Mouse (Mus musculus) forebrain, embryonic 13.5 days (tissue): Measurements from ENCODE around the gene Ptprj. TPM values are rescaled to one million over a fixed set of nuclear protein-coding genes. Genes with fewer than 3 reads are reported as not detected.

ENCODE experiments used
- ATAC-seq: fragments of 200-750 bp; cut with Nextera tagmentation; 2 replicates; pipeline ENCODE4 v1.8.0; 2017
- H3K27ac ChIP-seq: fragments of 300-500 bp; sonication (generic); 2 replicates; pipeline ENCODE4 v1.5.1; 2015; ENCODE audit warnings: inconsistent platforms, mild to moderate bottlenecking, moderate library complexity
- H3K27me3 ChIP-seq: fragments of 300-500 bp; sonication (generic); 2 replicates; pipeline ENCODE4 v1.6.1; 2015; ENCODE audit warnings: mild to moderate bottlenecking, inconsistent platforms
- H3K36me3 ChIP-seq: fragments of 300-500 bp; sonication (generic); 2 replicates; pipeline ENCODE4 v1.6.1; 2015; ENCODE audit warnings: mild to moderate bottlenecking, inconsistent platforms; ENCODE audit not compliant: poor library complexity, severe bottlenecking
- H3K4me1 ChIP-seq: fragments of 300-500 bp; sonication (generic); 2 replicates; pipeline ENCODE4 v1.6.1; 2015; ENCODE audit warnings: inconsistent platforms
- H3K4me2 ChIP-seq: fragments of 300-500 bp; sonication (generic); 2 replicates; pipeline ENCODE4 v1.6.1; 2015; ENCODE audit warnings: inconsistent platforms, mild to moderate bottlenecking, moderate library complexity
- H3K4me3 ChIP-seq: fragments of 300-500 bp; sonication (generic); 2 replicates; pipeline ENCODE4 v1.5.1; 2015; ENCODE audit warnings: mild to moderate bottlenecking, inconsistent platforms
- H3K9ac ChIP-seq: fragments of 300-500 bp; sonication (generic); 2 replicates; pipeline ENCODE4 v1.6.1; 2015; ENCODE audit warnings: mild to moderate bottlenecking, inconsistent platforms
- H3K9me3 ChIP-seq: fragments of 300-500 bp; sonication (generic); replicated peaks from 2 replicates; pipeline ENCODE4 v1.6.1; 2016; ENCODE audit warnings: inconsistent platforms
- WGBS: fragments of 180-500 bp; shearing (Covaris S2); methylation state at CpG from one replicate; pipeline ENCODE4 v1.1.7; 2015; 5-methylcytosine and 5-hydroxymethylcytosine counted together
- polyA plus RNA-seq: library from polyadenylated mRNA; unstranded; fragments of >200 nt; fragmentation: Nextera tagmentation; extraction: Ambion mirVana; gene quantifications from 2 replicates; pipeline ENCODE4 v1.2.1, GENCODE M21; 2015

Ptprj gene
- polyA plus RNA-seq, 1 experiment from 2014 or later = 2.1 TPM

- Histone ChIP-seq H3K36me3 (no peaks in the 10 kb centered on the region), H3K4me1 (peaks cover 10% of the 10 kb centered on the region), H3K27ac (no peak overlapping the region), H3K27me3 (no peaks in the 10 kb centered on the region), H3K9me3 (no peaks in the 10 kb centered on the region), H3K9ac (no peak overlapping the region), H3K4me3 (no peak overlapping the region), H3K4me2 (no peak overlapping the region)
- 90% methylated on average over 5 of the region's 5 CpGs for WGBS
- ATAC-seq = no peak
Observed at GRCm38 (mm10) chr2:90532095-90532494, 48.4 kb downstream of the Ptprj start.

DNA sequence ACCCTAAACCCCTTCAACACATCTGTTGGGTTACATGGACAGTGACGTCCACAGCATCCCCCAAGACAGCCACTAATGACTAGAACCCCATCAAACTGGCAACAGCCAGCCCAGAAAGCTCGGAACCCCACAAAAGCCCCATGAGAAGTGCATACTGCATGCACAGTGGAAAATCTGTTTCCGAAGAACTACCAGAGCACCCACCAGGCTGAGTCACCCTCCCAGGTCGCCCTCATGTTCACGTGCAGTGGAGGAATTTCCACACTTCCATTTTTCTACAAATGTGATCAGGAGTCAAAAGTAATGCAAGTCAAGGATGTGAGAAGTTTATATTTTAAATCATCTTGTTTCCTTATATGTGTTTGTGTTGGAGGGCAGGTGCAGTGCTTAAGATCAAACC is 52.3 kb downstream of the Ptprj start:
- H3K4me3 ChIP-seq = no peak overlapping the region
- H3K27me3 ChIP-seq = no peaks in the 10 kb centered on the region
- H3K4me2 ChIP-seq = no peak overlapping the region
- peaks cover 17% of the 10 kb centered on the region for H3K4me1 ChIP-seq
- H3K27ac ChIP-seq = no peak overlapping the region
- 88% methylated on average over 5 of the region's 5 CpGs for WGBS
- no peak overlapping the region for H3K9ac ChIP-seq
- ATAC-seq = no peak
- H3K36me3 ChIP-seq = no peaks in the 10 kb centered on the region
- no peaks in the 10 kb centered on the region for H3K9me3 ChIP-seq

- H3K9ac ChIP-seq = peak overlapping the region; percentile 30; the same call in 1 of the 2 replicates
- H3K4me2 ChIP-seq = 0 out of 2 replicates have a peak overlapping the region, but pooled peaks have one; percentile 22
- peak; percentile 53; the same call in 1 of the 2 replicates for ATAC-seq
- no peaks in the 10 kb centered on the region for H3K9me3 ChIP-seq
- peaks cover 23% of the 10 kb centered on the region for H3K4me1 ChIP-seq
- H3K27me3 ChIP-seq = no peaks in the 10 kb centered on the region
- 26% methylated on average over 6 of the region's 6 CpGs for WGBS
- H3K4me3 ChIP-seq = no peak overlapping the region
- H3K27ac ChIP-seq = peak overlapping the region; percentile 51
- no peaks in the 10 kb centered on the region for H3K36me3 ChIP-seq
Observed at GRCm38 (mm10) chr2:90526971-90527370, 53.5 kb downstream of the Ptprj start.

DNA sequence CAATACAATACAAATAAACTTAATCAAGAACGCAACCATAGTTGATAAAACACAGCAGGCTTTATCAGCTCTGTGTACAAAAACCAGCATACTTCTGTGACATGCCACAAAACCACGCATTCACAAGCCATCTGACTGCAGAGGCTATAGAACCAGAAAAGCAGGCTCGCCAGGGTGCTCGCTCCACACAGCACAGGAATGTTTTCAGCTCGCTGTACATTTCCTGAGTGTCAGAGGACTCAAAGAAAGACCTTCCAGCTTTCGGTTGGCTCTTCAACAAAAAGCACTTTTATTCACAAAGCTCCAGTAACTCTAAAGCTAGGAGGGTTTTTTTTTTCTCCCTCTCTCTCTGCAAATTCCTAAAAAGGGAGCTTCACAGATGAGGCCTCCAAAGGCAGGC is 53.9 kb downstream of the Ptprj start:
- no peaks in the 10 kb centered on the region for H3K27me3 ChIP-seq
- no peak overlapping the region for H3K9ac ChIP-seq
- no peak overlapping the region for H3K4me3 ChIP-seq
- H3K4me2 ChIP-seq = no peak overlapping the region
- WGBS = 12% methylated on average over 6 of the region's 6 CpGs
- H3K27ac ChIP-seq = peak overlapping the region; percentile 51
- no peaks in the 10 kb centered on the region for H3K36me3 ChIP-seq
- H3K9me3 ChIP-seq = no peaks in the 10 kb centered on the region
- H3K4me1 ChIP-seq = peaks cover 23% of the 10 kb centered on the region
- ATAC-seq = no peak

DNA sequence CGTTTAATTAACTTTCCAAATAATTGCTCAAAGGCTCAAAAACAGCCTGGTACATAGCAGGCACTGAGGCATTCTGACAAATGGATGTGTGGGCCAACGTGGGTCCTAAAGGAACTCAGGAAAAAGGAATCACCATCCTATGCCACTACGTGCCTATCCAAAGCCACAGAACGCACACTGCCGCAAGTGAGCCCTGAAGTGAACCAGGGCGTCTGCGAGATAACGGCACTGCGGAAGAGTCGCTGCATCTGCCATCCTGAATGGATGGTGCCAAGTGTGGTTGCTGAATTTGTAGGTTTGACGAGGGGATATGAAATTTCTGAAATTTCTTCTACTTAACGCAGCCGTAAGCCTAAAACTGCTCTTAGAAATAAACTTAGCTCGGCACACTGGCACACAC is 54.6 kb downstream of the Ptprj start:
- Histone ChIP-seq H3K36me3 (no peaks in the 10 kb centered on the region), H3K27me3 (no peaks in the 10 kb centered on the region), H3K4me3 (no peak overlapping the region), H3K4me1 (peaks cover 23% of the 10 kb centered on the region), H3K9ac (no peak overlapping the region), H3K4me2 (no peak overlapping the region), H3K27ac (no peak overlapping the region), H3K9me3 (no peaks in the 10 kb centered on the region)
- no peak for ATAC-seq
- WGBS = 85% methylated on average over 14 of the region's 14 CpGs

- ATAC-seq = no peak
- Histone ChIP-seq H3K4me1 (peaks cover 23% of the 10 kb centered on the region), H3K27me3 (no peaks in the 10 kb centered on the region), H3K27ac (no peak overlapping the region), H3K9me3 (no peaks in the 10 kb centered on the region), H3K4me3 (no peak overlapping the region), H3K36me3 (no peaks in the 10 kb centered on the region), H3K4me2 (no peak overlapping the region), H3K9ac (no peak overlapping the region)
- 94% methylated on average over 6 of the region's 6 CpGs for WGBS
Observed at GRCm38 (mm10) chr2:90522455-90522854, 58.0 kb downstream of the Ptprj start.

GRCm38 (mm10) chr2:90521909-90522308 is 58.5 kb downstream of the Ptprj start:
- Histone ChIP-seq H3K9me3 (no peaks in the 10 kb centered on the region), H3K36me3 (no peaks in the 10 kb centered on the region), H3K4me3 (no peak overlapping the region), H3K4me2 (no peak overlapping the region), H3K4me1 (peaks cover 20% of the 10 kb centered on the region), H3K9ac (no peak overlapping the region), H3K27ac (no peak overlapping the region), H3K27me3 (no peaks in the 10 kb centered on the region)
- WGBS = 73% methylated on average over 1 of the region's 1 CpGs
- no peak for ATAC-seq

DNA sequence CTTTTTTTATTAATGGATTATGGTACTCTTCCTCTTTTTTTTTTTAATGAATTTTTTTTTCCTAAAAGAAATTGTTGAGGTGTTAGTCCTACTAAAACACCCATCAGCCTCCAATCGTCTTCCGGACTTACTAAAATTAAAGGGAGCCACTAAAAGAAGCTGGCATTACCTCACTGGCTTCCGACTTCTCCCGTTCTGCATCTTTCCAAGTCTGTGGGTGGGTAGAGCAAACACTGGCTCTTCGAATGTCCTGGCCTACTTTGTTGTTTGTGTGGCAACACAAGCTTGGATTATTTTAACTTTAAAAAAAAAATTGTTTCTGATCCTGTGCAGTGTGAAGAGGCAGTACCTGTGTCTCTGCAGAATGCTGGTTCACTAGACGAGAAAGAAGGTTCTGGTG is 62.2 kb downstream of the Ptprj start:
- Histone ChIP-seq H3K9me3 (no peaks in the 10 kb centered on the region), H3K4me1 (peaks cover 13% of the 10 kb centered on the region; the same call in 1 of the 2 replicates), H3K4me3 (no peak overlapping the region), H3K9ac (no peak overlapping the region), H3K36me3 (no peaks in the 10 kb centered on the region), H3K4me2 (no peak overlapping the region), H3K27me3 (no peaks in the 10 kb centered on the region), H3K27ac (no peak overlapping the region)
- no peak for ATAC-seq
- 85% methylated on average over 6 of the region's 6 CpGs for WGBS

GRCm38 (mm10) chr2:90514969-90515368 is 65.5 kb downstream of the Ptprj start:
- Histone ChIP-seq H3K9me3 (no peaks in the 10 kb centered on the region), H3K36me3 (no peaks in the 10 kb centered on the region), H3K4me3 (no peak overlapping the region), H3K9ac (no peak overlapping the region), H3K4me1 (peaks cover 7% of the 10 kb centered on the region; the same call in 1 of the 2 replicates), H3K27me3 (no peaks in the 10 kb centered on the region), H3K27ac (no peak overlapping the region), H3K4me2 (no peak overlapping the region)
- WGBS = 60% methylated on average over 5 of the region's 5 CpGs
- ATAC-seq = no peak

GRCm38 (mm10) chr2:90509268-90509667 is 71.2 kb downstream of the Ptprj start:
- no peak for ATAC-seq
- Histone ChIP-seq H3K27ac (no peak overlapping the region), H3K4me2 (no peak overlapping the region), H3K9me3 (no peaks in the 10 kb centered on the region), H3K27me3 (no peaks in the 10 kb centered on the region), H3K9ac (no peak overlapping the region), H3K4me1 (0 out of 2 replicates have a peak, but pooled peaks cover 10% of the 10 kb centered on the region), H3K36me3 (no peaks in the 10 kb centered on the region), H3K4me3 (no peak overlapping the region)
- 92% methylated on average over 4 of the region's 4 CpGs for WGBS

GRCm38 (mm10) chr2:90506143-90506542 is 74.3 kb downstream of the Ptprj start:
- Histone ChIP-seq H3K9ac (no peak overlapping the region), H3K4me3 (no peak overlapping the region), H3K4me2 (no peak overlapping the region), H3K4me1 (0 out of 2 replicates have a peak, but pooled peaks cover 10% of the 10 kb centered on the region), H3K9me3 (no peaks in the 10 kb centered on the region), H3K36me3 (no peaks in the 10 kb centered on the region), H3K27me3 (no peaks in the 10 kb centered on the region), H3K27ac (no peak overlapping the region)
- WGBS = 35% methylated on average over 3 of the region's 3 CpGs
- peak; percentile 68; the same call in 1 of the 2 replicates for ATAC-seq

GRCm38 (mm10) chr2:90504731-90505171 is 75.7 kb downstream of the Ptprj start:
- no peak overlapping the region for H3K9ac ChIP-seq
- no peaks in the 10 kb centered on the region for H3K9me3 ChIP-seq
- no peak overlapping the region for H3K4me2 ChIP-seq
- no peaks in the 10 kb centered on the region for H3K27me3 ChIP-seq
- H3K4me3 ChIP-seq = no peak overlapping the region
- 87% methylated on average over 6 of the region's 6 CpGs for WGBS
- H3K27ac ChIP-seq = no peak overlapping the region
- no peak for ATAC-seq
- H3K4me1 ChIP-seq = 0 out of 2 replicates have a peak, but pooled peaks cover 10% of the 10 kb centered on the region
- H3K36me3 ChIP-seq = no peaks in the 10 kb centered on the region

- Histone ChIP-seq H3K4me2 (no peak overlapping the region), H3K4me3 (no peak overlapping the region), H3K36me3 (no peaks in the 10 kb centered on the region), H3K27ac (no peak overlapping the region), H3K4me1 (peaks cover 14% of the 10 kb centered on the region; the same call in 1 of the 2 replicates), H3K9ac (no peak overlapping the region), H3K9me3 (no peaks in the 10 kb centered on the region), H3K27me3 (no peaks in the 10 kb centered on the region)
- ATAC-seq = no peak
- WGBS = 87% methylated on average over 3 of the region's 3 CpGs
Observed at GRCm38 (mm10) chr2:90503182-90503833, 77.1 kb downstream of the Ptprj start.
